Mouse (Mus musculus) mouse trophoblast stem cell (cell line): ENCODE measurements around the gene Dab1.

Source experiments
- in situ Hi-C, 2 experiments: fragments of 300-500 bp; cut with MseI, MboI; formaldehyde crosslinking; loops; 2 replicates in 1 of 2; 3 replicates in 1 of 2; pipeline ENCODE4 v1.15.1; 2025

Dab1 gene

GRCm38 (mm10) chr4:104249462-104249861 lies 630.3 kb downstream of the Dab1 start:
- in situ Hi-C loops = no loop called here

GRCm38 (mm10) chr4:104257776-104258175 lies 638.6 kb downstream of the Dab1 start:
- in situ Hi-C loops = no loop called here

- in situ Hi-C loops = no loop called here
These were observed 650.4 kb downstream of the Dab1 start for GRCm38 (mm10) chr4:104269422-104270172.

- in situ Hi-C loops = no loop called here
These were observed 651.0 kb downstream of the Dab1 start for GRCm38 (mm10) chr4:104270173-104270557.

DNA sequence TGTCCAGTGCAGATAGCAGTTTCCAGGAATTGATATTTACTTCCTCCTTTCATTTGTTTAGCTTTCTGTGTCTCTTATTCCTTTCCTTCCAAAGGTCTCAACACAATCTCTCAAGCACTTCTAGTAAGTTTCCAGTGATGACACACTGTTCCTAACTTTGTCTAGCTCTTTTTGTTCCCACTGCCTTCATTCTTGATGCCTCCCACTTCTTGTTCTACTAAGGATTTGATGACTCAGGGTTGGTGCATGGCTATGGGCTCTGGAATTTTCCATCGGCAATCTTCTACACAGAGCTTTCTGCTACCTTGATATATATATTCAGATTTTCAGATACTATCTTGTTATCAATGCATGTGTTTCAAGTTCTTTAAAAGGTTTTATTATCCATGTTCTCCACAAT lies 656.1 kb downstream of the Dab1 start:
- in situ Hi-C loops = no loop called here

GRCm38 (mm10) chr4:104276916-104277315 lies 657.8 kb downstream of the Dab1 start:
- in situ Hi-C loops = no loop called here

DNA sequence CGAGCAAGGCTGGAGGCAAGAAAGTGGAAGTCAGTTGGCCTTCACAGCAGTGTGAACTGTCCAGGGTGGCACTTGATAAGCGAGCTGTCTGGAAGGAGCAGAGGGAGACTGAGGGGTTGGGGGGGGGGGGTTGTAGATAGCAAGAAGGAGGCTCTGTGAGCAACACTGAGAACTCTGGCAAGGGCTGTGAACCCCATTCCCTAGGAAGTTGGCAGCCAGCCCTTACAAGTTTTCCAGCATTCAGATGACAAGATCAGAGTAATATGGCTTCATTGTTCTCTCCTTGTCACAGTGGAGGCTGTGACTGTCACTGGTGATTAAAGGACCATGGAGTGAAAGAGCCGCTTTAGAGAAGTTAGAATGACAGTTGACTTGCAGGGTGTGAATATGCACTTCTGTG lies 662.4 kb downstream of the Dab1 start:
- in situ Hi-C loops = no loop called here

GRCm38 (mm10) chr4:104283906-104284305 lies 664.7 kb downstream of the Dab1 start:
- in situ Hi-C loops = no loop called here

GRCm38 (mm10) chr4:104288401-104288800 lies 669.2 kb downstream of the Dab1 start:
- in situ Hi-C loops = no loop called here

DNA sequence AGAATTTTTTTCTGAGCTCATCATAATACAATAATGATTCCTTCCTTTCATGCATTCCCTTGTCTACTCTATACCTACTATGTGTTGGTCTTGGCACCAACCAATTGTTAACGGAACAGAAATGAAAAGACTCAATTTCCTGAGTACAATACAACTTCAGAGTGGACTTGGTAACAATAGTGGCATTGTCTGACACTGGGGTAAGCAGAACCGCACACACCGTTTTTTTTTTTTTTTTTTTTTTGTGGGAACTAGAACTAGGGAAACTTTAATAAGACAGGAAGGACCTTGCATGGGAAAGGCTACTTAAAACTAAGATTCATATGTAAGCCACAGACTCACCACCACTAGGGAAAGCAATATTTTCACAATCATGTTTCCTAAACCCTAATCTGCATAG lies 682.6 kb downstream of the Dab1 start:
- in situ Hi-C loops = no loop called here

- in situ Hi-C loops = no loop called here
These were observed 684.0 kb downstream of the Dab1 start for GRCm38 (mm10) chr4:104302996-104303652.

GRCm38 (mm10) chr4:104307781-104308180 lies 688.6 kb downstream of the Dab1 start:
- in situ Hi-C loops = no loop called here

DNA sequence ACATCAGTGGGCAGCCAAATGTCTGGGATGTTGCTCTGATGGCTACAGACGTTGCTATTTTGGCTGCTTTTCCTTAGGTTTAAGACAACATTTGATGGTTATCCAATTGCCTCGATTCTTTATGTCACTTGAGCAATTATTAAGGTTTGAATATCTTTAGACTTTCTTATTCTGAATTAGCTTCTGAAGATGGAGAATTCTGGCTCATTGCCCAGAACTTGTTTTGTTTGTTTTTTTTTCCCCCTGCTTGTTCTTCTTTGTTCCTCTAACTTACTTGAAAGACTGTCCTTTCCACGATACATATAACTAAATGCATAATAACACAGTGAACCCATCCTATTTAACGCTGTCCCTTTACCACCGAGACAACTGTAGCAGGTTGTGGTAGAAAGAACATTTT lies 707.1 kb downstream of the Dab1 start:
- in situ Hi-C loops = no loop called here

DNA sequence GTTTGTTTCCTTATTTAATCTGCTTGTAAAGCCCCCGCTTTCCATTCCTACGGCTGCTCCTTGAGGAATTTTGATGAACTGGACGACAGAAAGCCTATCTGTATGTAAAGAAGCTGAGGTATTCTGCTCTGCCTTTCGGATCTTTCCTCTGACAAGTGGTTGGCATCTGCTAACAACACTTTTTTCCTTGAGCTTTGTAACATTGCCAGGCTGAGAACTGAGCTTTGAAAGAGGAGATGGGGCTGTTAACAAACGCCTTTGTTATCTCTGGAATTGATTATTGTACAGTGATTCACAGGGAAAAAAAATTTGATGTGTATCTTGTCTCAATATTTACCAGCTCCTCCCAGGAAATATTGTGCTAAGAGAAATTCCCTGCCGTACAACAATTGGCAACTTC lies 712.7 kb downstream of the Dab1 start:
- in situ Hi-C loops = no loop called here

GRCm38 (mm10) chr4:104332399-104332798 lies 713.2 kb downstream of the Dab1 start:
- in situ Hi-C loops = no loop called here

DNA sequence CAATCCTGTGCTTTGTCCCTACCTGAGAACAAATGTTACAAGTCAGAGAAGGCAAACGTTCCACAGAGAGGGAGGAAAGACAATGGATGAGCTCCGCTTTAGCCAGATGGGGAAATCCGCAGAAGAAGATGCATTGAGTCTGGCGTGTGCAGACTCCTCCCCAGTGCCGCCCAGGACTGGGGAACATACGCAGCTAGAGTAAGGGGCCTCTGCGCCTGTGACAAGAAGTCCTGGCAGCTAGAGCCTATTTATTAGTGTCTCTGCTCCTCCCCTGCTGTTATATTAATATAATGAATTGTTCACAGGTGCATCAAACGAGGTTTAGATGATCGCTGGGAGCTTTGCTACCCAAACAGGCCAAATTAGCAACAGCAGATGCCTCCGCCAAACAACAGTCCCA lies 718.1 kb downstream of the Dab1 start:
- in situ Hi-C loops = no loop called here

DNA sequence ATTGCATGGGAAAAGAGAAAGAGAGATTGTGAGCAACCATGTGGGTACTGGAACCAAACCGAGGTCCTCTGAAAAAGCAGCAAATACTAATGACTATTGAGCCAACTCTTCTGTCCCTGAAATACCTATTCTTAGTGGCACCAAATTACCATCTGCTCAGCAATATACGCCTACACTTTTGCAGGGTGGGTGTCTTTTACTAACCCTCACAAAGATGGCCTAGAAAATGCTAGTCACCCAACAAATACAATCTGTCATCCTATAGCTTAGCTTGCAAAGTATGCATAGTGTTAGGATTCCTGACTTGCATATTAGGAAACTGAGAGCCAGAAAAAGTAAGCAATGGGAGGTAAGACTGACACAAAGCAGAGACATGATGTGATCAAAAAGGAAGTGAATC lies 719.2 kb downstream of the Dab1 start:
- in situ Hi-C loops = no loop called here

DNA sequence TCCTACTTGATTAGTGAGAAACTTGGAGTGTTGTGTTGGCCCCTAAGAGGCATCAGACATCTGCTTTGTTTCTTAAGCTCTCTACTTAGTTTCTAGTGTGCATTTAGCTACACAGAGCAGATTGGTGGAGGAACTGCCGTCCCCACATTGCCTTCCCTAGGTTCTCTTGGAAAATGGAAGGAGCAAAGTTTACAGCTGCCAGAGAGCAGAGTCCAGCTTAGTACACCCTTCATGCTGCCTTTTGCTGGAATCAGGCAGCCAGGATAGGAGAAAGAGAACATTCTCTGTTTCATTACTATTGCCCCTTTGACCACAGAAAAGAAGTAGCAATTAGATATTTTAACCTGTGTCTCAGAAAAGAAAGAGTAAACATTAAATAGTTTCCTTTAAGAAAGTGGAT lies 742.2 kb downstream of the Dab1 start:
- in situ Hi-C loops = no loop called here

DNA sequence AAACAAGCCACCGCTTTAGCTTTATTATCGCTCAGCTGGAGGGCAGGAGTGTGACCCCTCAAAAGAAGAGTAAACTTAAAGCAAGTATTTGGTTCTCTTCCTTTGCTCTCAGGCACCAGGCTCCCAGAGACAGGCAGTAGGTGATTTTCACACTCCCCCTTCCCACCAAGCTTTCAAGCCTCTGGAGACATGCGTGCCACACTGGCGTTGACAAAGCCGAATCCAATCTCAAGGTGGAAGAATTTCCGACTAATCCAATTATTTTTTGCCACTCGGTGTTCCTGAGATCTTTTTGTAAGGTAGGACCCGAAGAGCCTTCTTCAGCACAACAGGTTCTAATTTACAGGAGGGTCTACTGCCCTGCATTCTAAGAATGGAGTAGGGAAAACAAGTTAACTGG lies 747.3 kb downstream of the Dab1 start:
- in situ Hi-C loops = no loop called here

- in situ Hi-C loops = no loop called here
These were observed 748.0 kb downstream of the Dab1 start for GRCm38 (mm10) chr4:104366894-104367740.

DNA sequence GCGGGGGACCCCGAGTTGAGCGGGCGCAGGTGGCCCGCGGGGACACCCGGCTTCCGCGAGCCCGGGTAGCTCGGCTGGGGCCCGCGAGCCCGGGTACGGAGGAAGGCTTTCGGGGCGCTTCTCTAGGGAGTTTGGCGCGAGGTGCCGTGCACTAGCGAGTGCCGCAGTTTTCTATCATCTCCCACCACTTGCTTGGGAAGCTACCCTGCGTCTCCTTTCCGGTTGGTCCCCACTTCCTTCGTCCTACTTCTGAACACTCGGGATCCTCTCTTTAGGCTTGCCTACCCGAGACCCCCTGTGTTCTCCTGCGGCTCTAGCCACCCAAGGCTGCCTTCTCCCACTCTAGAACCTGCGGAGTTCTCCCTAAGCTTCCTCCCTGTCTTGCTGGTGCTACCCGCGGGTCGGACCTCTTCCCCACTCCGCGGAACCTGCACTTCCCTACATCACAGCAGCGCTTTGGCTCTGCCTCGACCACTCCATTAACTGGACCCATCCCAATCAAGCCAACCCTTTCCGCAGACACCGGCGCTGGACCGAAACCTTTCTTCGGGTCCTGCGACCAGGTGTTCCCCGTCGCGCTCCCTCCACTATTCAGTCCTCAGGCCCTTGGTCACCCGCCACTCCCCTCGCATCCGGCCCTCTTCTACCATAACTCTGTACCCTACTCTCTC lies 748.7 kb downstream of the Dab1 start:
- in situ Hi-C loops = no loop called here

DNA sequence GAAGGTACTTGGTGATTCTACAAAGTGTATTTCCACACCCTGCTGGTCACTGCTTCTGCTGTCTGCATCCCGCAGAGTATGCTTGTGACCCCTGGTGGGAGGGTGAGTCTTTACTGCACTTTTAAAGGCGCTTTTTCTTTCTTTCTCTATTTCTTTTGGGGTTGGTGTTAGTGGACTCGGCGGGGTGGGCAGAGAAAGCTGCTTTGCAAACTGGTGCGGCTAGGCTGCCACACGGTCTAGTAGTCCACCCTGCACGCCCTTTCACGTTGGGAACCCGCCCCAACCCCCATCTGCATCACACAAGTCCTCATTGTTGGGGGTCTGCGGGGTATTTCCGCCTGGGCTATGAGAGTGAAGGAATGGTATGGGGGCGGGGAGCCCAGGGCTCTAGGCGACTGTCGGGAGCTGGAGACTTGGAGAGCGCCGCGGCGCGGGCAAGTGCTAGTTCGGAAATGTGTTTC lies 749.4 kb downstream of the Dab1 start:
- in situ Hi-C loops = no loop called here
